Mouse (Mus musculus) forebrain, embryonic 14.5 days (tissue): ENCODE measurements around the gene Garem2. TPM values are rescaled to one million over a fixed set of nuclear protein-coding genes. Genes with fewer than 3 reads are reported as not detected.

Source experiments
- ATAC-seq: fragments of 200-750 bp; cut with Nextera tagmentation; 2 replicates; pipeline ENCODE4 v1.8.0; 2017; ENCODE audit warnings: mild to moderate bottlenecking, moderate library complexity
- DNase-seq: peaks from one replicate; pipeline ENCODE4 v3.0.0-alpha.2; 2015; ENCODE audit warnings: low spot score
- H3K27ac ChIP-seq: fragments of 300-500 bp; sonication (generic); 2 replicates; pipeline ENCODE4 v1.5.1; 2014; ENCODE audit warnings: low read depth, mild to moderate bottlenecking, control low read depth, low read length, moderate library complexity
- H3K27me3 ChIP-seq: fragments of 300-500 bp; sonication (generic); replicated peaks from 2 replicates; pipeline ENCODE4 v1.6.1; 2014; ENCODE audit warnings: low read length, control low read depth, mixed read lengths; ENCODE audit not compliant: control insufficient read depth, insufficient read depth
- H3K36me3 ChIP-seq: fragments of 300-500 bp; sonication (generic); 2 replicates; pipeline ENCODE4 v1.6.1; 2014; ENCODE audit warnings: low read length, control low read depth; ENCODE audit not compliant: control insufficient read depth, insufficient read depth
- H3K4me1 ChIP-seq: fragments of 300-500 bp; sonication (generic); 2 replicates; pipeline ENCODE4 v1.6.1; 2014; ENCODE audit warnings: antibody characterized with exemption, low read length, control low read depth; ENCODE audit not compliant: control insufficient read depth, insufficient read depth
- H3K4me2 ChIP-seq: fragments of 300-500 bp; sonication (generic); 2 replicates; pipeline ENCODE4 v1.6.1; 2014; ENCODE audit warnings: mild to moderate bottlenecking, control low read depth, low read length
- H3K4me3 ChIP-seq: fragments of 300-500 bp; sonication (generic); 2 replicates; pipeline ENCODE4 v1.5.1; 2014; ENCODE audit warnings: low read depth, low read length, control low read depth
- H3K9ac ChIP-seq: fragments of 300-500 bp; sonication (generic); 2 replicates; pipeline ENCODE4 v1.6.1; 2014; ENCODE audit warnings: mild to moderate bottlenecking, low read length, control low read depth, moderate library complexity
- H3K9me3 ChIP-seq: fragments of 300-500 bp; sonication (generic); replicated peaks from 2 replicates; pipeline ENCODE4 v1.6.1; 2016; ENCODE audit warnings: low read length, control low read depth, mixed read lengths; ENCODE audit not compliant: control insufficient read depth
- whole genome bisulfite sequencing: fragments of 180-500 bp; shearing (Covaris S2); extraction: QIAGEN DNeasy Blood & Tissue Kit; methylation state at CpG from one replicate; pipeline ENCODE4 v1.1.7; 2014; 5-methylcytosine and 5-hydroxymethylcytosine counted together
- polyA plus RNA-seq: library from polyadenylated mRNA; unstranded; fragments of >200 nt; fragmentation: Nextera tagmentation; extraction: Ambion mirVana; gene quantifications from 2 replicates; pipeline ENCODE4 v1.2.1, GENCODE M21; 2014

Garem2 gene
- polyA plus RNA-seq, 1 experiment from 2014 or later, result 11.3 TPM

DNA sequence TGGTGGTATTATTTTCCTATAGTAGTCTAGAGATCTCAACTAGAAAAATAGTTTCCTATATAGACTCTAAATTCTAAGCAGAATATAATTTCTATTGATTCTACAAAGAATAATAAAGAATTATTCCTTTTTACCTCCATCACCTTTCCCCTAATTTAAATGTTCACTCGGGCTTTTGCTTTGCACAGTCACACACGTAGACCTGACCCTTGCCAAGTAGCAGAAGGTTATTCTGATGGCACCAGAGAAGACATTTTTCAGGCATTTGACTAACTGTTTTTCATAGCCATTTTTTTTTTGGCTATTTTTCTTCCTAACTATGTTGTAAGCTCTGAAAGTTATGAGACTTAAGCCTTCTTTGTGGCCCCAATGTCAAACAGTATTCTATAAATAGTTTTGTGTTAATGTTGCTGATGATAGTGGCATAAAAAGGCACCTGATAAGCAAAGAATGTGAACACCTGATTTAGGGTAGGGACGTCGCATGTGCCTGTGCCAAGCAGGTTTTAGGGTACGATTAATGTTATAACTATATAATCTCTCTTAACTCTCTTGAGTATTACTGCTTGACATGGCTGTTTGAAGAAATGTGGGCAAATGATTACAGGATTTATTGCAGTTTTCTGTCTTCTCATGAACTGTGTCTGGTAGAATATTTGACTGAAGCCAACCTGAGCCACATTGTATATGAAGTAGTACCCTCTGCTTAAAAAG lies 60.4 kb downstream of the Garem2 start:
- H3K9ac ChIP-seq, result no peak overlapping the region
- no peak overlapping the region for H3K27ac ChIP-seq
- ATAC-seq, result no peak
- no peak overlapping the region for H3K4me2 ChIP-seq
- no peaks in the 10 kb centered on the region for H3K9me3 ChIP-seq
- no peak for DNase-seq
- peaks cover 19% of the 10 kb centered on the region; the same call in 1 of the 2 replicates for H3K36me3 ChIP-seq
- no peak overlapping the region for H3K4me3 ChIP-seq
- WGBS, result 95% methylated on average over 5 of the region's 5 CpGs
- no peaks in the 10 kb centered on the region for H3K27me3 ChIP-seq
- no peaks in the 10 kb centered on the region for H3K4me1 ChIP-seq

Other genes with a start within 250 kb of the Garem2 start
- gene Il6, start 92.0 kb upstream of the Garem2 start, polyA plus RNA-seq, result not detected in 2 replicates
- gene Tyms, start 31.5 kb upstream of the Garem2 start, polyA plus RNA-seq, result 117 and 142 TPM in 2 replicates
- 4.6 and 7.1 TPM in 2 replicates for gene 3110082J24Rik, start 925 bp downstream of the Garem2 start, polyA plus RNA-seq
- gene Hadha, start 50.0 kb downstream of the Garem2 start, polyA plus RNA-seq, result 64.9 and 65.8 TPM in 2 replicates
- 75.6 and 80.9 TPM in 2 replicates for gene Hadhb, start 50.1 kb downstream of the Garem2 start, polyA plus RNA-seq
- gene Adgrf3, start 100.6 kb downstream of the Garem2 start, polyA plus RNA-seq, result not detected in 2 replicates
- 24.2 and 31.1 TPM in 2 replicates for gene Selenoi, start 127.4 kb downstream of the Garem2 start, polyA plus RNA-seq
- gene Drc1, start 176.2 kb downstream of the Garem2 start, polyA plus RNA-seq, result 3.9 and 5.7 TPM in 2 replicates